Mouse (Mus musculus) lung, postnatal 0 days (tissue): ENCODE data around the gene Ms4a5. TPM values are rescaled to one million over a fixed set of nuclear protein-coding genes. Genes with fewer than 3 reads are reported as not detected.

ENCODE experiments used
- ATAC-seq: fragments of 200-750 bp; cut with Nextera tagmentation; 2 replicates; pipeline ENCODE4 v1.8.0; 2017; ENCODE audit warnings: moderate library complexity
- DNase-seq: peaks from one replicate; pipeline ENCODE4 v3.0.0-alpha.2; 2016; ENCODE audit warnings: low spot score
- H3K27ac ChIP-seq: fragments of 300-500 bp; sonication (generic); 2 replicates; pipeline ENCODE4 v1.5.1; 2014; ENCODE audit warnings: antibody characterized with exemption, mild to moderate bottlenecking, low read length, mixed read lengths
- H3K27me3 ChIP-seq: fragments of 300-500 bp; sonication (generic); replicated peaks from 2 replicates; pipeline ENCODE4 v1.6.1; 2014; ENCODE audit warnings: low read length, mixed read lengths; ENCODE audit not compliant: insufficient read depth
- H3K36me3 ChIP-seq: fragments of 300-500 bp; sonication (generic); 2 replicates; pipeline ENCODE4 v1.6.1; 2014; ENCODE audit warnings: low read length, mixed read lengths; ENCODE audit not compliant: insufficient read depth
- H3K4me1 ChIP-seq: fragments of 300-500 bp; sonication (generic); 2 replicates; pipeline ENCODE4 v1.6.1; 2014; ENCODE audit warnings: antibody characterized with exemption, low read depth, low read length, mixed read lengths; ENCODE audit not compliant: insufficient read depth
- H3K4me2 ChIP-seq: fragments of 300-500 bp; sonication (generic); replicated peaks from 2 replicates; pipeline ENCODE4 v1.6.1; 2014; ENCODE audit warnings: low read depth, mild to moderate bottlenecking, low read length, moderate library complexity, mixed read lengths
- H3K4me3 ChIP-seq: fragments of 300-500 bp; sonication (generic); 2 replicates; pipeline ENCODE4 v1.5.1; 2014; ENCODE audit warnings: low read depth, low read length
- H3K9ac ChIP-seq: fragments of 300-500 bp; sonication (generic); replicated peaks from 2 replicates; pipeline ENCODE4 v1.6.1; 2014; ENCODE audit warnings: low read depth, mild to moderate bottlenecking
- H3K9me3 ChIP-seq: fragments of 300-500 bp; sonication (generic); 2 replicates; pipeline ENCODE4 v1.6.1; 2016; ENCODE audit warnings: low read length, mixed read lengths
- CTCF ChIP-seq: IDR thresholded peaks from 2 replicates; pipeline ENCODE4 v1.5.1; 2016; ENCODE audit warnings: antibody characterized with exemption, mild to moderate bottlenecking
- EP300 ChIP-seq: IDR thresholded peaks from 2 replicates; pipeline ENCODE4 v1.6.1; 2016; ENCODE audit warnings: antibody characterized with exemption, mild to moderate bottlenecking, control low read depth
- WGBS: fragments of 180-500 bp; shearing (Covaris S2); extraction: QIAGEN DNeasy Blood & Tissue Kit; methylation state at CpG from one replicate; pipeline ENCODE4 v1.1.7; 2014; 5-methylcytosine and 5-hydroxymethylcytosine counted together
- polyA plus RNA-seq: library from polyadenylated mRNA; unstranded; fragments of >200 nt; fragmentation: Nextera tagmentation; extraction: Ambion mirVana; gene quantifications from 2 replicates; pipeline ENCODE4 v1.2.1, GENCODE M21; 2015

The Ms4a5 gene
- polyA plus RNA-seq, 1 experiment from 2014 or later, result not detected

DNA sequence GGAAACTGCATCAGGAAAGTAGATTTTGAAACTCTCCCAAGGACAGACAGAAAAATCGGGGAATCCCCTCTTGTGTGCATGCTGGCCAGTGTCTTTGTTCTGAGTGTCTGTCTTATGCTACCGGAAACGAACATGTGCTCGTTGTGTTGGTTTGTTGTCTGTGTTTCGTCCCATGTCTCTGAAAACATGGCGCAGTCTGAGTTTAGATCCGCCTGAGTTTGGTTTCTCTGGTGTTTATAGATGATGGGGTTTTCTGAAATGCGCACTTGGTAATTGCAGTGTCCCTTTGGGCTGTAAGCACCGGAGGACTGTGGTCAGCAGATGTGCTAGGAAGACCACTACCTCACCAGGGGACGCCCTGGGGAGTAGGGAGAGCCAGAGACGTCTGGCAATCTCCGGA, 9.3 kb upstream of the Ms4a5 start:
- H3K9me3 ChIP-seq, result no peaks in the 10 kb centered on the region
- no peaks in the 10 kb centered on the region for H3K27me3 ChIP-seq
- no peak for ATAC-seq
- peak overlapping the region; percentile 52 for H3K4me2 ChIP-seq
- TF ChIP-seq EP300 (no peak), CTCF (no peak)
- WGBS, result 4% methylated on average over 12 of the region's 12 CpGs
- H3K9ac ChIP-seq, result no peak overlapping the region; the same call in 1 of the 2 replicates
- peak; percentile 10 for DNase-seq
- H3K4me3 ChIP-seq, result peak overlapping the region; percentile 31
- no peaks in the 10 kb centered on the region for H3K4me1 ChIP-seq
- no peaks in the 10 kb centered on the region for H3K36me3 ChIP-seq
- no peak overlapping the region for H3K27ac ChIP-seq

DNA sequence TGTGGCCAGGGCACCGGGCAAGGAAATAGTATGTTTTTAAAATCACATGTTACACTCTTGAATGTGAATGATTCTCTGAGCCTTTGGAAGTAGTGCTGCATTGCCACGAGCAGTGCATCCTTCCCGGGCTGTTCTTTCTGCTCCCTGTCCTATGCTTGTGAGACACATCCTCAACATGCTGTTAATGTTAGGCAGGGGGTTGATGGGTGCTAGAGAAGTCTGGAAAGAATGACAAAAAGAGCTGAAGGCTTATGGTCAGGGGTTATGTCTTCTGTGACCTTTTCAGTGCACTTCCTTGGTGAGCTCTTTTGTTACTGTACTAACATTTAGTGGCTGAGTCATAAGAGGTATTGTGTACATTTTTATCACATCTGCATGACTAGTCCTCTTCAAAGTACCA, 3.5 kb downstream of the Ms4a5 start:
- Histone ChIP-seq H3K4me2 (no peak overlapping the region), H3K27ac (no peak overlapping the region), H3K36me3 (no peaks in the 10 kb centered on the region), H3K9me3 (no peaks in the 10 kb centered on the region), H3K4me3 (no peak overlapping the region), H3K4me1 (no peaks in the 10 kb centered on the region), H3K9ac (no peak overlapping the region), H3K27me3 (no peaks in the 10 kb centered on the region)
- ATAC-seq, result no peak
- TF ChIP-seq EP300 (no peak), CTCF (no peak)
- 90% methylated on average over 3 of the region's 3 CpGs for WGBS
- DNase-seq, result no peak

DNA sequence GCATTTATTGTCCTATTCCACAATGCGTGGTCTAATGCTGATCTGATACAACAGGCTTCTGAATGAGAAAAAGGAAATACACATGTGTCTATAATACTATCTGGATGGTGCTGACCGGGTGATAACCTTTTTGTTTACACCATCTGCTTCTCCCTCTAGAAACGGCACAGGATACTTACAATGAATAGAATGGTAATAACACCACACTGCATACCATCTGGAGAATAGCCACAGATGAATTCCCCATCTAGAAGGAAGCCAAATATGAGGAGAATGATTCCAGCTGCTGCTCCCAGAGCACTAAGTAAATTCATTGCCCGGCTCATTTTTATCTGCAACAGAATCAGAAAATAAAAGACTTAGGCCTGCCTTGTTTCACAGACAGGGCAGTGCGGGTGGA, 7.2 kb downstream of the Ms4a5 start:
- Histone ChIP-seq H3K4me1 (no peaks in the 10 kb centered on the region), H3K9me3 (no peaks in the 10 kb centered on the region), H3K4me3 (no peak overlapping the region), H3K27me3 (no peaks in the 10 kb centered on the region), H3K9ac (no peak overlapping the region), H3K4me2 (no peak overlapping the region), H3K36me3 (no peaks in the 10 kb centered on the region), H3K27ac (no peak overlapping the region)
- no peak for TF ChIP-seq CTCF
- no peak for TF ChIP-seq EP300
- peak; percentile 14 for DNase-seq
- no peak for ATAC-seq
- WGBS, result 23% methylated on average over 5 of the region's 5 CpGs

DNA sequence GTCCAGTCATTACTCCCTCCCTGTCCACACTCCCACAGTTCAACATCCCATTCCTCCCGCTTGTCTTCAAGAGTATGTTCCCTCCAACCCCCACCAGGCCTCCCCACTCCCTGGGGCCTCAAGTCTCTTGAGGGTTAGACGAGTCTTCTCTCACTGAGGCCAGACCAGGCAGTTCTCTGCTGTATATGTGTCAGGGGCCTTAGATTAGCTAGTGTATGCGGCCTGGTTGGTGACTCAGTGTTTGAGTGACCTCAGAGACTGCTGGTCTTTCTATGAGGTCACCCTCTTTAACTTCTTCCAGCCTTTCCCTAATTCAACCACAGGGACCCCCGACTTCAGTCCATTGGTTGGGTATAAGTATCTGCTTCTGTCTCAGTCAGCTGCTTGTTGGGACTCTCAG, 16.7 kb downstream of the Ms4a5 start:
- Histone ChIP-seq H3K36me3 (no peaks in the 10 kb centered on the region), H3K4me2 (no peak overlapping the region)

DNA sequence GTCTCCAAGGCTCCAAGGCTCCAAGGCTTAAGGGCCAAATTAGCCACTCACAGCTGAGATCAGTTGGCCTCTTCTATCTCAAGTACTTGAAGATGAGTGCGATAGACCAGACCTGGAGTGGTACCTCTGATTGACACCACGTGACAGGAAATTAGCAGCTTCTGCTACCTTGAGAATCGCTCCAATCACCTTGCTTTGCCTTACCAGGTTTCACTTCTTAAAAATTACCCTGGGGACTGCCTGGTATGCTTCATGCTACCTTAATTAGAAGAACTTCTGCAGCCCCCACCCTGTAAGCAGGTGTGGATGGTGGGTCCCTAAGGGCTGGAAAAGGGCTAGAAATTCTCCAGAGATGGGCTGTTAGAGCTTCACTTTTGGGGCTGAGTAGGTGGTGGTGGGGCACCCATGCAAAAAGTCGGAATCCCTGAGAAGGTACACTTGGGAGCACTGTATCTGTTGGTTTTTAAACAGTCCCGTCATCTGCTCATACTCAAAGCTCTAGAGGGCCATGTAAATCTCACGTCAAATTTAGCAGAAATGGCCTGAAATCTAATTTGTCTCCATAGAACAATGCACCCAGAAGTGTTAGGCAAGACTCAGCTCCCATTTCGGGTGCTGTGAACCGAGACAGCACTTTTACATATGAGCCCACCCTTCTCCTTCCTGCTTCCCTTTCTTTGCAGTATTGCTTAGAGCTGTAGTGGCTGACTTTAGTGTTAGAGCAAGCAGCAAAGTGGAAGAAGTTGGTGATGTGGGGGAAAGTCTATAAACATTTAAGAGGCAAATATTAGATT, 17.4 kb downstream of the Ms4a5 start, which contains the start of gene Ms4a1:
Gene Ms4a1, minus strand, starts transcription at position 190 of the 794 bp plus-strand sequence.
- TF ChIP-seq CTCF (no peak), EP300 (no peak)
- H3K36me3 ChIP-seq, result no peaks in the 10 kb centered on the region
- no peaks in the 10 kb centered on the region for H3K27me3 ChIP-seq
- no peak within 1 kb of the TSS for H3K27ac ChIP-seq
- no peak within 1 kb of the TSS for H3K9ac ChIP-seq
- ATAC-seq, result no peak
- H3K4me2 ChIP-seq, result no peak within 1 kb of the TSS
- H3K4me1 ChIP-seq, result no peaks in the 10 kb centered on the region
- no peaks in the 10 kb centered on the region for H3K9me3 ChIP-seq
- no peak for DNase-seq
- no peak within 1 kb of the TSS for H3K4me3 ChIP-seq
- WGBS, result 71% methylated on average over 8 of the region's 8 CpGs

More for the DNA sequence above, 16.7 kb downstream of the Ms4a5 start:
- Histone ChIP-seq H3K4me1 (no peaks in the 10 kb centered on the region), H3K4me3 (no peak overlapping the region), H3K9ac (no peak overlapping the region), H3K27ac (no peak overlapping the region), H3K9me3 (no peaks in the 10 kb centered on the region), H3K27me3 (no peaks in the 10 kb centered on the region)
- 72% methylated on average over 4 of the region's 4 CpGs for WGBS
- DNase-seq (no peak), ATAC-seq (no peak)
- TF ChIP-seq EP300 (no peak), CTCF (no peak)

DNA sequence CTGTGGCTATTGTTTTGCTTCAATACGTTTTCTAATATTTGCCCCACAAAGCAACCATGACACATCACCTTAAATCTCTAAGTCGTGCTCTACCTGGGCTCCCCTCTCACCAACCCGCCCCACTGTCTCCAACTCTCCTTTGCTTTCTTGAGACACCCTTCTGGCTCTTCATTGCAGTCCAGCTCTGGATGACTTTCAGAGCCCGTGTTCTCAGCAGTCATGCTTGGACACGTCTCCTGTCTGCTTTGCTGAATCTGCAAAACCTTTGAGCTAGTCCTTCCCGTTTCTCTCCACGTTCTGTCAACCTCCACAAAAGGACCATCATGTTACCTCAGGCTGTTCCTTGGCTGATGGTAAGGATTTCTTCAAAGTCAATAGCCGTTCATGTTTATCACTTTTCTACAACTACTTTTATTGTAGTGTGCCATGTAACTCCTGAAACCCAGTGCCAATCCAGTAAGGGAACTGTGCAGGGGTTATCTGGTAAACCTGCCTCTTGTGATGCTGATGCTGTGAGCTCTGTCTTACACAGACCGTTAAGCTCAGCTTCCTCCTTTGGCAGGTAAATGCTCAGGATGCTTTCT, 19.0 kb downstream of the Ms4a5 start:
- Histone ChIP-seq H3K27me3 (no peaks in the 10 kb centered on the region), H3K27ac (no peak overlapping the region), H3K9ac (no peak overlapping the region), H3K36me3 (no peaks in the 10 kb centered on the region), H3K9me3 (no peaks in the 10 kb centered on the region), H3K4me3 (no peak overlapping the region), H3K4me2 (no peak overlapping the region), H3K4me1 (no peaks in the 10 kb centered on the region)
- WGBS, result 75% methylated on average over 9 of the region's 9 CpGs
- no peak for DNase-seq
- no peak for ATAC-seq
- TF ChIP-seq EP300 (no peak), CTCF (no peak)
